Mouse (Mus musculus): ENCODE measurements around the gene Banp. TPM values are rescaled to one million over a fixed set of nuclear protein-coding genes. Genes with fewer than 3 reads are reported as not detected.

Banp gene
- polyA plus RNA-seq, 1 experiment from 2014 or later = 45.2 TPM

DNA sequence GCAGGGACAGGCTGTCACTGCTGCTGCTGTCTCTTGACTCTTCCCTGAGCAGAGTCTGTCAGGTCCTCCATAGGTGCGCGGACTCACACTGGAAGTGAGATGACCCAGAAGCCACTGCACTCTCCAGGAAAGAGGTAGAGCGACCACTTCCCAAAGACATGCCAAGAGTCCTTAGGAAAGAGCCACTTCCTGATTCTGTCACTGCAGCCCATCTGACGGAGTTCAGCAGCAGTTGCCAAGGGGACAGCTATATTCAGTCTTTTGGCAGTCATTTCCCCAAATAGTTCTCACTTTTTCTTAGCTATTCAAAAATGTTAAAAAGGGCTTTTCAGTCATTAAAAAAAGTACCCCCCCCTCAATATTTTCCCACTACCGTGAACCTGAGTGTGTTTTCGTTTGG lies 72.7 kb downstream of the Banp start:
- in situ Hi-C loops (cut with MboI; ENCODE audit: low pct_unique_long_range_greater_than_20kb) = no loop called here
- POLR2A ChIA-PET = no interaction called here
- no peak for TF ChIP-seq CTCF (IDR thresholded peaks at IDR 0.05)
- H3K27me3 ChIP-seq = no peaks in the 10 kb centered on the region
- no peak for ATAC-seq
- no peak for DNase-seq (ENCODE audit: low read depth, low spot score)
- CTCF ChIA-PET = interaction anchor here (1.6 kb wide), 1 partner anchor 12 kb away, joined by 4 read pairs; no protein-coding TSS in a partner anchor

DNA sequence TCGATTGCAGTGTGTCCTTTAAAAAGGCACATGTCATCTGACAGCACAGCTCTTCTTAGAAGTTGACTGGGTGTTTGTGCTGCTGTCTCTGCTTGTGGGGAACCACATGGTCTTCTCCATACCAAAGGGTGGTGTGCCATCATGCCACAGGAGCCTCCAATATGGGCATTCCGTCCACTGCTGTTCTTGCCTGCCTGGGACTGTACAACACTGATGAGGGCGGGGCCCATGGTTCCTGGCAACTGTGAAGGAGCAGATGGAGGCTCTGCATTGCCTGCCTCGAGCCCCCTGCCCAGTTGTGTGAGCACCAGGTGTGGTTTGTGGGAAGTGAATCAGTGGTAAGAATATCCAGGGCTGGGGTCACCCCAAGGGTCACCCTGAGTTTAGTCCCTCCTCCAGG lies 73.2 kb downstream of the Banp start:
- in situ Hi-C loops (cut with MboI; ENCODE audit: low pct_unique_long_range_greater_than_20kb) = no loop called here
- TF ChIP-seq CTCF (IDR thresholded peaks at IDR 0.05) = no peak
- ChIA-PET CTCF (interaction anchor here (1.6 kb wide), 1 partner anchor 12 kb away, joined by 4 read pairs; no protein-coding TSS in a partner anchor), POLR2A (no interaction called here)
- no peaks in the 10 kb centered on the region for H3K27me3 ChIP-seq
- no peak for ATAC-seq
- DNase-seq (ENCODE audit: low read depth, low spot score) = no peak

DNA sequence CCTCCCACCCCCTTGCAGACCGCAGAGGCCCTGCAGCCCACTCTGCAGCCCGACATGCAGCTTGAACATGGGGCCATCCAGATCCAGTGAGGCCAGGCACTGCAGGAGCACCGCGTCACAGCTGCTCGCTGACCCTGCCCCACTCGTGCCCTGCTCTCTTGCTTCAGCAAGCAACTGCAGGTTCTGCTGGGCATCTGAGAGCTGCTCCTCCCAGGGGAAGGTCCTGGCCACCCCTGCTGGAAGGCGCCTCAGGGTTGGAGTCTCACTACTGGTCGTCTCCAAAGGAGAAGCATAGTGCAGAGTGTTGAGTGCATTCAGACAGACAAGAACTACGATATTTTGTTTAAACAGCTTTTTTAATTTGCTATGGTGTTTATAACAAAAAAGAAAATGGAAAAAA lies 76.0 kb downstream of the Banp start:
- H3K27me3 ChIP-seq = no peaks in the 10 kb centered on the region
- ChIA-PET POLR2A (interaction anchor here (0.7 kb wide), 3 partner anchors 12 to 83 kb away, joined by 3 to 5 read pairs (median 4); no protein-coding TSS in a partner anchor), CTCF (interaction anchor here (1.2 kb wide), 1 partner anchor 233 kb away, joined by 3 read pairs; no protein-coding TSS in a partner anchor)
- no peak for DNase-seq (ENCODE audit: low read depth, low spot score)
- in situ Hi-C loops (cut with MboI; ENCODE audit: low pct_unique_long_range_greater_than_20kb) = no loop called here
- TF ChIP-seq CTCF (IDR thresholded peaks at IDR 0.05) = no peak
- no peak for ATAC-seq

DNA sequence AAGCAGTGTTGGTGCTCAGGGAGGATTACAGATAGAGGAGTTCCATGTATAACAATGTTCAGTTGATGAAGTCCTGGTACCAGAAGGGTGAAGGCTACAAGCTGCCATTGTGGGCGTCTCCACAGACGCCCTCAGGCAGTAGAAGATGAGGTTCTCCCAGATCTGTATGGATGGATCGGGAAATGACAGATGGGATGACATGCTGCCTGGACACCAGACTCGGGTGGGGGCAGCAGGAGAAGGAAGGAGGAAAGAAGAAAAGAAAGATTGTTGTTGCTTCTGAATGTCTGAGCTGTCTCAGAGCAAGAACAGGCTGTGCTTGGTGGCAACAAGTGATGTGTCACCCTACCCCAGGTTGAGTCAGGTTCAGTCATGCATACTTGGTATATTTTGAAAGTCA lies 78.6 kb downstream of the Banp start:
- in situ Hi-C loops (cut with MboI; ENCODE audit: low pct_unique_long_range_greater_than_20kb) = no loop called here

DNA sequence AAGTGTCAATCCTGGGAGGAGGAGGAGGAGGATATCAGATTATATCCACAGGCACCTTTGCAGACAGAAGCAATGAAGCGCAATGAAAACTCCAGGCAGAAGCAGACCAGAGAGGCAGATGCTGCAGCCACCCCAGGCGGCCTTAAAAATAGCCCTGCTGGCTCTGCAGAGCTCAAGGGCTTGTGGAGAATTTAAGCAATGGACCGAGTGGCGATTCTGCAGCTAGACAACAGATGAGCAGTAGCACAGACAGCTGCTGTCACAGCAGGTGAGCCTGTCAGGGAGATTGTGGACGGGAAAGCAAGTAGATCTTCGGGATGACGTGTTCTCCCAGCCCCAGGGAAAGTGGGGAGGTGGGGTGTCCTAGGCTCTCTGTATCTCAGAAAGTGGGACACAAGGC lies 81.4 kb downstream of the Banp start:
- no peak for ATAC-seq

More for the DNA sequence above, 78.6 kb downstream of the Banp start:
- DNase-seq (ENCODE audit: low read depth, low spot score) (no peak), ATAC-seq (no peak)
- no peaks in the 10 kb centered on the region for H3K27me3 ChIP-seq
- CTCF ChIA-PET = interaction anchor here (2.1 kb wide), 1 partner anchor 28 kb away, joined by 4 read pairs; no protein-coding TSS in a partner anchor
- TF ChIP-seq CTCF (IDR thresholded peaks at IDR 0.05) = no peak
- POLR2A ChIA-PET = no interaction called here

DNA sequence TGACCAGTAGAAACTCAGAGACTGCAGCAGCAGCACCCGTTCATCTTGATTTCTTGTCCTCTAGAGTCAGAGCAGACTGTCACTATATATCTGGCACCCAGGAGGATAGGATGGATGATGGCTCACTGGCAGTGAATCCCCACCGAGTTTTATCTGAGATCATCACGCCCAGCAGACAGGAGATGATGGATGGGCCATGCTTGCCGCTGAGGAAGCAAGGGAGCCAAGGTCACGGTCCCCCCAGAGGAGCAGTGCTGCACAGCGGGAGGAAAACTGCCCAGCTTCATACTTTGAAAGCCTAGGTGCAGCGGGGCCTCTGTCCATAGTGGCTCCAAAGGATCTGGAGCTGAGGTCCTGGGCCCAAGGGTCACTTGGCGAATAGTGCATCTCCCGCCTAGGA lies 83.2 kb downstream of the Banp start:
- ChIA-PET POLR2A (interaction anchor here (1.3 kb wide), 1 partner anchor 103 kb away, joined by 3 read pairs; no protein-coding TSS in a partner anchor), CTCF (interaction anchor here (1.1 kb wide), 1 partner anchor 193 kb away, joined by 3 read pairs; no protein-coding TSS in a partner anchor)
- no peak for DNase-seq (ENCODE audit: low read depth, low spot score)
- no peaks in the 10 kb centered on the region for H3K27me3 ChIP-seq
- in situ Hi-C loops (cut with MboI; ENCODE audit: low pct_unique_long_range_greater_than_20kb) = no loop called here
- TF ChIP-seq CTCF (IDR thresholded peaks at IDR 0.05) = no peak
- ATAC-seq = no peak

More for the DNA sequence above, 81.4 kb downstream of the Banp start:
- DNase-seq (ENCODE audit: low read depth, low spot score) = no peak
- ChIA-PET CTCF (no interaction called here), POLR2A (interaction anchor here (1.3 kb wide), 1 partner anchor 26 kb away, joined by 3 read pairs; no protein-coding TSS in a partner anchor)
- no peaks in the 10 kb centered on the region for H3K27me3 ChIP-seq
- no peak for TF ChIP-seq CTCF (IDR thresholded peaks at IDR 0.05)
- in situ Hi-C loops (cut with MboI; ENCODE audit: low pct_unique_long_range_greater_than_20kb) = no loop called here

DNA sequence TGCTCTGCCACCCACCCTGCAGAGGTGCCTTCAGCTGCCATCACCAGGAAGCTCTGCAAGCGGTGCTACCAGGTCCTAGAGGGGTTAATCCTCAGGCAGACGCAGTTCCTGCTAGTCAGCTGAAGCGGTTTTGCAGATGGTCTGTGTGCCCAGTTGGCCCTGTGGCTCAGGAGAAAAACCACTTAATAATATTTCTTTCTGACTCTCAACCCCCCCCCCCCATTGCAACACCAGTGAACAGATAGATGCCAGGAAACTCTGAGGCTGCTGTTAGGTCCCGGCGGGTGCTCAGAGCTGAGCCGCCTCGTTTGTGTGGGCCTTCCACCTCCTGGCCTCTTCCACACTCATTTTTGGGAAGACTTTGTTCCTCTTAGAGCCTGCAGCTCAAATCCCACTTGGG lies 86.0 kb downstream of the Banp start:
- no peak for TF ChIP-seq CTCF (IDR thresholded peaks at IDR 0.05)
- no peaks in the 10 kb centered on the region for H3K27me3 ChIP-seq
- no peak for ATAC-seq
- CTCF ChIA-PET = no interaction called here
- POLR2A ChIA-PET = no interaction called here
- DNase-seq (ENCODE audit: low read depth, low spot score) = no peak
- in situ Hi-C loops (cut with MboI; ENCODE audit: low pct_unique_long_range_greater_than_20kb) = no loop called here

DNA sequence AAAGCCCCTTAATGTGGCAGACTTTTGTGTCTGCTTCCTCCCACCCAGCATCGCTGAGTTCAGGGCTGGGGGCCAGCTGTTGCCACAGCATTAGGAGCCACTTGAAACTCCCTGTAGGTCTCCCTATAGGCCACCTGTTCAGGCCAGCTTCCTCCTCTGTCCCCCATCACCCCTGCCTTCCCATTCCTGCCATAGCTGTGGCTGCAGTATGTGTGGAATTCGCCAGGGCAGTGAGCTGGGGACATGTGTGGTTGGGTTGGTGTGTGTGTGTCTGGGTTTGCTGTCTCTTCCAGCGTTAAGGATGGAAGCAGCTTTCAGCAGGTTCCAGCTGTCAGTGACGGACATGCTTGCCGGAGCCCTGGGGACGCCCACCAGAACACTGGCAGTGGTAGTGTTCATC lies 86.8 kb downstream of the Banp start:
- TF ChIP-seq CTCF (IDR thresholded peaks at IDR 0.05) = no peak
- POLR2A ChIA-PET = no interaction called here
- DNase-seq (ENCODE audit: low read depth, low spot score) = no peak

DNA sequence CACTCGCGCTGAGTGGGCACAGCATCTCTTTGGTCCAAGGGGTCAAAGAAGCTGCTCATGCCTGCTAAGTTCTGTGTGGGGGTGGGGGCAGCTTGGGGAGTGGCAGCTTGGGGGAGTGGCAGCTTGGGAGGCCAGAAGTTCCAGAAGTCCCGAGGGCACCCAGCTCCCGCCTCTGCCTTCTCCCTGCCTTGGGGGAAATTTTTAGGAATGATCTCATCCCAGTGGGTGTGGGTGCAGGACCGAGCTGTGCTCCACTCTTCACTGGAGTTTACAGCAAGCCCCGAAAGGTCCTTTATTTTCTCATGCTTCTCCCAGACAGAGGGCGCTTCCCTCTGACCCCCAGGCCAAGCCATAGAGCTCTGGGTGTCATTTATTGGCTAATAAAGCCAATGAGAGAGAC lies 87.7 kb downstream of the Banp start:
- CTCF ChIA-PET = interaction anchor here (1.3 to 1.6 kb wide), 2 partner anchors 12 to 59 kb away, joined by 3 to 6 read pairs; no protein-coding TSS in a partner anchor
- H3K27me3 ChIP-seq = no peaks in the 10 kb centered on the region
- POLR2A ChIA-PET = interaction anchor here (1.4 kb wide), 2 partner anchors 17 to 19 kb away, joined by 6 read pairs; no protein-coding TSS in a partner anchor
- in situ Hi-C loops (cut with MboI; ENCODE audit: low pct_unique_long_range_greater_than_20kb) = no loop called here
- ATAC-seq = no peak
- DNase-seq (ENCODE audit: low read depth, low spot score) = no peak
- no peak for TF ChIP-seq CTCF (IDR thresholded peaks at IDR 0.05)

More for the DNA sequence above, 86.8 kb downstream of the Banp start:
- H3K27me3 ChIP-seq = no peaks in the 10 kb centered on the region
- in situ Hi-C loops (cut with MboI; ENCODE audit: low pct_unique_long_range_greater_than_20kb) = no loop called here
- no peak for ATAC-seq
- CTCF ChIA-PET = no interaction called here

DNA sequence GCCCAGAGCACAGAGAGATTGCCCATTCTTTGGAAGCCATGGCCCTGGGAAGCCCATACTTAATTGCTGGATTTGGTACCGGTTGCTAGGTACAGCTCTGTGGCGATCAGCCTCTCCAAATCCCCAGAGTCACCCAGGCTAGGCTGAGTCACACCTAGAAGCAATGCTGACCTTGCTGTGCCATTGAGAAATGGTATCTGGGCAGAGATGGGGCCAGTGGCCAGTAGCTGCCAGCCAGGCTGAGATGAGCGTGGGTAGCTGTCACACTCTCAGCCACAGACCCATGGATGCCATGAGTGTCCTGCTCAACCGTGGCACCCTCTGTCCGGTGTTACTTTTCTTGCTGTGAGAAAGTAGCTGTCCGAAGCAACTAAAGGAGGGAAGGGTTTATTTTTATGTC lies 88.5 kb downstream of the Banp start:
- TF ChIP-seq CTCF (IDR thresholded peaks at IDR 0.05) = no peak
- DNase-seq (ENCODE audit: low read depth, low spot score) = no peak
- no peaks in the 10 kb centered on the region for H3K27me3 ChIP-seq
- ChIA-PET CTCF (interaction anchor here (1.3 to 1.6 kb wide), 2 partner anchors 11 to 60 kb away, joined by 3 to 6 read pairs; no protein-coding TSS in a partner anchor), POLR2A (interaction anchor here (0.6 to 1.4 kb wide), 3 partner anchors 12 to 18 kb away, joined by 4 to 6 read pairs (median 6); no protein-coding TSS in a partner anchor)
- in situ Hi-C loops (cut with MboI; ENCODE audit: low pct_unique_long_range_greater_than_20kb) = no loop called here
- ATAC-seq = no peak

DNA sequence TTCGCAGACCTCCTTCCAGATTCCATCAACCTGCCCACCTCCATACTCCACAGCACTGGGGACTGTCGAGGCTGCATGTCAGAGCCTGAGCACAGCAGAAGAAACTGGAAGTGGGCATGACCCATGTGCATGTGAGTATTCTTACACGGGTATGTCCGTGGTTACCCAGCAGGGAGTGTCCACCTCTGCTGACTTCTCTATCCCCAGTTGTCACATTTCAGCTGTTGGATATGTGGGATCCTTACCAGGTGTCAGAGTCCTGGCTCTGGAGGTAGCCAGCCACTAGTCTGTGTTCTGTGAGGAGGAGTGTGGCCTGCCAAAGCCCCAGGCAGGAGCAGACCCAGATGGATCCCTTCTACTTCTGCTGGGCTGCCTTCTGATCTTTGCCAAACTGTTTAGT lies 89.9 kb downstream of the Banp start:
- in situ Hi-C loops (cut with MboI; ENCODE audit: low pct_unique_long_range_greater_than_20kb) = no loop called here
- ChIA-PET POLR2A (no interaction called here), CTCF (no interaction called here)
- DNase-seq (ENCODE audit: low read depth, low spot score) (no peak), ATAC-seq (no peak)
- no peaks in the 10 kb centered on the region for H3K27me3 ChIP-seq
- TF ChIP-seq CTCF (IDR thresholded peaks at IDR 0.05) = no peak
